Mouse (Mus musculus) CD4-positive naive resting alpha-beta T cell, adult 76 days (primary cell): Measurements from ENCODE around the gene Hs3st4. TPM values are rescaled to one million over a fixed set of nuclear protein-coding genes. Genes with fewer than 3 reads are reported as not detected.

Experiments
- total RNA-seq: library from RNA; stranded (reverse); gene quantifications from one replicate; pipeline ENCODE4 v1.2.4, GENCODE M21; 2023

The Hs3st4 gene
- not detected for total RNA-seq

GRCm38 (mm10) chr7:123982461-123983038, at the start of gene Hs3st4:
Hs3st4 (plus strand) TSS chr7:123982869.

